Mouse (Mus musculus) testis, adult 2 months (tissue): ENCODE measurements around the gene Vac14.

Experiments
- CTCF ChIP-seq: fragments of 200-500 bp; IDR thresholded peaks from 2 replicates; pipeline ENCODE4 v1.5.1; 2012; ENCODE audit warnings: low read depth, mild to moderate bottlenecking, inconsistent platforms, low read length, moderate library complexity; ENCODE audit not compliant: control insufficient read depth, insufficient read depth, insufficient replicate concordance
- POLR2A ChIP-seq: fragments of 200-500 bp; IDR thresholded peaks from 2 replicates; pipeline ENCODE4 v1.6.1; 2012; ENCODE audit warnings: low read depth, mild to moderate bottlenecking, inconsistent platforms, low read length, moderate library complexity; ENCODE audit not compliant: control insufficient read depth

DNA sequence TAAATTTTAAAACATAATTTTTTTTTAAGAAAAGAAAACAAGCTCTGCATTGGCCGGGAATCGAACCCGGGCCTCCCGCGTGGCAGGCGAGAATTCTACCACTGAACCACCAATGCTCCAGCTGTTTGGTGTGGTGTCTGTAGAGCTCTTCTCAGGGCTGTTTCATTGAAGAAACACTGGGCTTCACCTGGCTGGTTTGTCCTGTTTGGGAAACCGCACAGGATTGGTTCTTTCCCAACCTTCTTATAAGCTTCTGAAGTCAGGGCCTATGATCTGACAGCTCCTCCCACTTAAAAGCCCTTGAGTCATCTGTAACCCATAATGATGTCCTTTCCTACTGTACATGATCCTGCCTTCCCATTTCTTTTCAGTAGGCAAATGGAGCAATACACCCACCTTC is 12.8 kb downstream of the Vac14 start:
- TF ChIP-seq POLR2A, result no peak
- no peak for TF ChIP-seq CTCF
